ENCODE assay signal across 9 mouse cellular contexts in the genomic region with DNA sequence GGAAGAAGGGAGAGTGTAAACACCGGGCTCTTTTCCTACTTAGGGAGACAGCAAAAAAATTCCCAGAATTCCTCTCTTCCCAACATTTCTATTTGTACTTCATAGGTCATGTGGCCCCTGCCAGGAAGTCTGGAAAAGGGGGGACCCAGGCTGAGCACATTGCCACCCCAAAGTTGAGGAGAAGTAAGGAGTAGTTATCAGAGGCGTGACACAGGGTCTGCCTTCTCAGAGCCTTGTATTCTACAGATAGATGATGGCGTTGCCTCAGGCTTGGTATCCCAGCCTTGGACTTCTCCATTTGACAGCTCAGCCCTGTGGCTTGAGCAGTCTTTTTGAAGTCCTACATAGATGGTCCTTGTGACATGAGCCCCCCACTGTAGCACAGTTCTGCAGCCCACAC. TPM values are rescaled to one million over a fixed set of nuclear protein-coding genes. Genes with fewer than 3 reads are reported as not detected.
DNase-seq lines count a peak whose midpoint lies in the region; ATAC-seq and TF ChIP-seq lines count a peak whose summit lies in the region.
"Had no signal": no experiment of that assay in that cellular context is flagged by ENCODE, and none has a peak within 500 bp of the region (broad histone marks: within the 10 kb centered on the region; RNA-seq: fewer than 3 reads in every experiment).

No protein-coding gene starts in this region.

- no peak for TF ChIP-seq POLR2A in cortical plate, adult 2 months (IDR thresholded peaks at IDR 0.05; ENCODE audit: extremely low read depth, insufficient read depth, low read length)

- peak overlapping the region; percentile 87; the same call in 1 of the 2 replicates for H3K9ac ChIP-seq in heart, embryonic 16.5 days (ENCODE audit: low read length)
- H3K9ac ChIP-seq in hindbrain, embryonic 11.5 days (ENCODE audit: low read depth, low read length) = no peak overlapping the region
- no peak overlapping the region for H3K9ac ChIP-seq in midbrain, embryonic 14.5 days (replicated peaks; ENCODE audit: low read length)

- no peak for DNase-seq in heart, postnatal 25 days (ENCODE audit: low spot score)
- no peak for DNase-seq in hindbrain, embryonic 11.5 days (ENCODE audit: low spot score)
- DNase-seq in midbrain, embryonic 14.5 days = no peak
- DNase-seq in adrenal gland, adult 18-20 months (ENCODE audit: low spot score in 2 of 2) = no peak
- DNase-seq in frontal cortex, postnatal 25 days (ENCODE audit: low spot score in 2 of 2) = no peak
- DNase-seq in ovary, postnatal 10 days (ENCODE audit: low spot score) = no peak

- H3K36me3 ChIP-seq in heart, embryonic 16.5 days (ENCODE audit: control insufficient read depth, insufficient read depth) = no peaks in the 10 kb centered on the region
- H3K36me3 ChIP-seq in hindbrain, embryonic 11.5 days (ENCODE audit: control insufficient read depth, insufficient read depth, low read length) = no peaks in the 10 kb centered on the region
- H3K36me3 ChIP-seq in midbrain, embryonic 14.5 days (ENCODE audit: control insufficient read depth, insufficient read depth, low read length) = peaks cover 4% of the 10 kb centered on the region; the same call in 1 of the 2 replicates

- no peak for TF ChIP-seq CTCF in cortical plate, adult 2 months (IDR thresholded peaks at IDR 0.05; ENCODE audit: extremely low read depth, insufficient read depth, low read length)

- ATAC-seq in heart, embryonic 16.5 days (replicated peaks; ENCODE audit: extremely low read depth, insufficient read depth, low FRiP score) = no peak
- ATAC-seq in hindbrain, embryonic 11.5 days (ENCODE audit: low FRiP score) = no peak
- ATAC-seq in midbrain, embryonic 14.5 days (ENCODE audit: low FRiP score, low TSS enrichment) = no peak

- peak overlapping the region; percentile 88 for H3K4me2 ChIP-seq in heart, embryonic 16.5 days (ENCODE audit: low read depth, low read length)
- peak overlapping the region; percentile 58 for H3K4me2 ChIP-seq in hindbrain, embryonic 11.5 days (replicated peaks; ENCODE audit: low read depth, low read length)
- peak overlapping the region; percentile 79 for H3K4me2 ChIP-seq in midbrain, embryonic 14.5 days (ENCODE audit: low read length)

- intact Hi-C loops in heart, postnatal 25 days (cut with DNase I) = loop anchor here (1.0 kb wide), 1 partner anchor 124 kb away; no protein-coding TSS in a partner anchor

- peak overlapping the region; percentile 88 for H3K4me3 ChIP-seq in heart, embryonic 16.5 days (ENCODE audit: low read length)
- H3K4me3 ChIP-seq in cortical plate, adult 2 months (ENCODE audit: insufficient read depth, low read length) = peak overlapping the region; percentile 87
- peak overlapping the region; percentile 67; the same call in 1 of the 2 replicates for H3K4me3 ChIP-seq in hindbrain, embryonic 11.5 days (ENCODE audit: low read depth, low read length)
- H3K4me3 ChIP-seq in midbrain, embryonic 14.5 days (replicated peaks; ENCODE audit: low read depth, low read length) = peak overlapping the region; percentile 50; the same call in 1 of the 2 replicates

- 65% methylated on average over 3 of the region's 3 CpGs for WGBS in heart, embryonic 16.5 days
- WGBS in hindbrain, embryonic 11.5 days = 76% methylated on average over 3 of the region's 3 CpGs
- WGBS in midbrain, embryonic 14.5 days = 77% methylated on average over 3 of the region's 3 CpGs

- no peaks in the 10 kb centered on the region for H3K27me3 ChIP-seq in heart, embryonic 16.5 days (ENCODE audit: control insufficient read depth, insufficient read depth, low read length)
- H3K27me3 ChIP-seq in hindbrain, embryonic 11.5 days (ENCODE audit: control insufficient read depth, insufficient read depth, low read length) = no peaks in the 10 kb centered on the region
- no peaks in the 10 kb centered on the region for H3K27me3 ChIP-seq in midbrain, embryonic 14.5 days (ENCODE audit: control insufficient read depth, insufficient read depth, low read length)

- no peak overlapping the region for H3K27ac ChIP-seq in heart, embryonic 16.5 days (ENCODE audit: low read length)
- no peak overlapping the region for H3K27ac ChIP-seq in cortical plate, adult 2 months (ENCODE audit: insufficient read depth, low read length)
- H3K27ac ChIP-seq in hindbrain, embryonic 11.5 days (ENCODE audit: low read depth, low read length) = no peak overlapping the region
- H3K27ac ChIP-seq in midbrain, embryonic 14.5 days (replicated peaks; ENCODE audit: low read depth, low read length) = no peak overlapping the region

- H3K4me1 ChIP-seq in heart, embryonic 16.5 days (ENCODE audit: control insufficient read depth, insufficient read depth, low read length) = peaks cover 24% of the 10 kb centered on the region
- peaks cover 18% of the 10 kb centered on the region for H3K4me1 ChIP-seq in cortical plate, adult 2 months (ENCODE audit: control insufficient read depth, insufficient read depth, low read length)
- peaks cover 6% of the 10 kb centered on the region for H3K4me1 ChIP-seq in hindbrain, embryonic 11.5 days (replicated peaks; ENCODE audit: control insufficient read depth, insufficient read depth, low read length)
- H3K4me1 ChIP-seq in midbrain, embryonic 14.5 days (ENCODE audit: control insufficient read depth, insufficient read depth, low read length) = peaks cover 17% of the 10 kb centered on the region

- H3K9me3 ChIP-seq in heart, embryonic 16.5 days (replicated peaks; ENCODE audit: control insufficient read depth, low read length) = no peaks in the 10 kb centered on the region
- no peaks in the 10 kb centered on the region for H3K9me3 ChIP-seq in hindbrain, embryonic 11.5 days (ENCODE audit: control insufficient read depth, low read length)
- H3K9me3 ChIP-seq in midbrain, embryonic 14.5 days (ENCODE audit: control insufficient read depth, low read length) = no peaks in the 10 kb centered on the region

RNA-seq across cellular contexts. Expression of a gene that starts 9.2 kb away (rescaled TPM):
- 62.6 and 66.9 TPM in 2 replicates for polyA plus RNA-seq in heart, embryonic 16.5 days (2015; fragmentation: Nextera tagmentation; extraction: Ambion mirVana)
- 10 to 100 TPM; 25.0 to 26.5 TPM for total RNA-seq in heart, postnatal 25 days (2021)
- polyA plus RNA-seq in cortical plate, adult 2 months (2012; rRNA removed) = 154 and 172 TPM in 2 replicates
- 34.7 and 34.8 TPM in 2 replicates for polyA plus RNA-seq in hindbrain, embryonic 11.5 days (2014; fragmentation: Nextera tagmentation; extraction: Ambion mirVana)
- 69.6 and 70.1 TPM in 2 replicates for polyA plus RNA-seq in midbrain, embryonic 14.5 days (2014; fragmentation: Nextera tagmentation; extraction: Ambion mirVana)
- 10 to 100 TPM; 46.8 to 66.4 TPM for total RNA-seq in adrenal gland, adult 18-20 months (2021)

RNA-seq across cellular contexts. Expression of a gene that starts 32.3 kb away (rescaled TPM):
- polyA plus RNA-seq in heart, embryonic 16.5 days (2015; fragmentation: Nextera tagmentation; extraction: Ambion mirVana) = not detected in 2 replicates
- total RNA-seq in heart, postnatal 25 days (2021) = not detected
- 0.13 TPM in 2 replicates for polyA plus RNA-seq in cortical plate, adult 2 months (2012; rRNA removed)
- not detected in 2 replicates for polyA plus RNA-seq in hindbrain, embryonic 11.5 days (2014; fragmentation: Nextera tagmentation; extraction: Ambion mirVana)
- polyA plus RNA-seq in midbrain, embryonic 14.5 days (2014; fragmentation: Nextera tagmentation; extraction: Ambion mirVana) = not detected in 2 replicates
- under 1 TPM in 1 of 2 experiments, not detected in 1; 0.99 TPM for total RNA-seq in adrenal gland, adult 18-20 months (2021)
- polyA plus RNA-seq: large intestine, adult 2 months had no signal
